Mouse (Mus musculus): ENCODE data around the gene Ripor2.

Ripor2 gene

GRCm38 (mm10) chr13:24710968-24711367 is 129.0 kb downstream of the Ripor2 start:
- no peak for DNase-seq (ENCODE audit: low read depth, low spot score)

DNA sequence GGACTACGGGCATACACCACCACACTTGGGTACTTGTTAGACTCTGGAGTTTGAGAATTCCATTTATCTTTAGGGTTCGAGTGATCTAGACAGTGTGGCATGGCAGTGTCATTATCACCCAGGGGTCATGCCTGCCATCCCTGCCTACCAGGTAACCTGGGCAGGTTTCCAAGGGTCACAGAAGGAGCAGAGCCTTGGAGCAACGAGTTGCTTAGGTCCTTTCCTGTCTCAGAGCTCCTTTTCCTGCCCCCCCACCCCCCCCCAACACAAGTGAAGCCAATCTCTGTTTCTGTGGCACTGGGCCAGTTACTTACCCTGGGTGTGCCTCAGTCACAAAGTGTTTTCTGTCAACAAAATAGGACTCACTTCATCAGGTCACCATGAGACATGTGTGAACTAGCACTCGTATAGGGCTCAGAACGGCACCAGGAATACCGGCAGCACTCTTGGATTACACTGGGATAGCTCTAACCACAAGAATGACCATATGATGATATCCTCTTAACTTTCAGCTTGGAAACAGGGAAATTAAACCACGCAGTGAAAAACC is 130.7 kb downstream of the Ripor2 start:
- DNase-seq (ENCODE audit: low read depth, low spot score) = no peak

DNA sequence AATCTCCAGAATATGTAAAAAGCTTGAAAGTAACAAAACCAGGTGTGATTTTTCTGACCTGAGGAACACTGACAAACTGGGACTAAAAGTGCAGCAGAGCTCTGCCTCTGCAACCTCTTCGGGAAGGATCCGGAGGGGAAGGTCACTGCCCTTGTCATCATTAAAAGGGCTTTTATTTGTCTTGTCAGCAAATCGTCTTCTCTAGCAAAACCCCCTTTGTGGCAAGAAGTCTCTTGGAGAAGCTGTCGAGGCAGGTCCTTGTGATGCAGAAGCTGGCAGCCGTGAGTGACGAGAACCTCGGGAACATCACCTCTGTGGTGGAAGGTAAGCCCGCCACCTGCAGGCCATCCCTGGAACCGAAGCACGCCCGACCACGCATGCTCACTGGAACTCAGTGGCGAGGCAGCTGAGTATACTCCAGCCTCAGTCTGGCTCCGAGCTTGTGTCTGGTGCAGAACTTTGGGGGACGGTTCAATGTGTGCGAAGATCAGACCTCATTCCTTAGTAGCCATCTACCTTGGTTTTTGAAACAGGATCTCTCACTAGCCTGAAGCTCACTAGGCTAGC is 131.5 kb downstream of the Ripor2 start:
- peak; percentile 87 for DNase-seq (ENCODE audit: low read depth, low spot score)

- no peak for DNase-seq (ENCODE audit: low read depth, low spot score)
Observed at GRCm38 (mm10) chr13:24714360-24714885, 132.4 kb downstream of the Ripor2 start.

GRCm38 (mm10) chr13:24715601-24716000 is 133.6 kb downstream of the Ripor2 start:
- peak; percentile 59 for DNase-seq (ENCODE audit: low read depth, low spot score)

DNA sequence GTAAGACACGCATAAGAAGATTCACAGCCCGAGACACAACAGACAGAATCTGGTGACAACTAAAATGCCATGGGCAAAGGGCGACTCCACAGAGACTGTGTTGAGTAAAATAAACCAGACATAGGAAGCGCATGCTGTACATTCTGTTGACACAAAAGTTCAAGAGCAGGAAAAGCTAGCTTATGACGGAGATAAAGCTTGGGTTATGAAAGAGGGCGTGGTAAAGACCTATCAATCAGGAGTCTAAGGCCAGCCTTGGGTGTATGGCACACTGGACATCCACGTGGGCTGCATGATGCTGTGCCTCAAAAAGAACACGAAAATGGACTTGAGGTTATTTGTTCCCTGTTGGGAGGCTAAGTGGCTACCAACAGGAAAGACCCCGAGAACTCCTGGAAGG is 134.5 kb downstream of the Ripor2 start:
- no peak for DNase-seq (ENCODE audit: low read depth, low spot score)

DNA sequence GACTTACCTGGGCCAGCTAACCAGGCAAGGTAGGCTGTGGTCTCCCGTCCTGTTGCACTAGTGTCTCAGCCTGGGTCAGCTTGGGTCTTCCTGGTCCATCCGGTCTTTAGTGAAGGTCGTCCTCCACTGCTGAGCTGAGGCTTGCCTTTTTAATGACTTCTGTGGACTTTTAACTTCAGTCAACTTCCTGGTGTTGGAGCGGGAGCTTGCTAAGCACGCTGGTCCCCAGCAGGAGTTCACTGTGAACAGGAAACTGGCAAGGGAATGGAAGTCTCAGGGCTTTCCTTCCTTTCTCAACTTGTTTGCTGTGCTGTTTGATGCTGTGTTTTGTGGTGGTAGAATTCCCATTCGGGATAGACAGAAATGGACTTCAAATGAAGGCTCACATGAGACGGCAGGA is 135.7 kb downstream of the Ripor2 start:
- no peak for DNase-seq (ENCODE audit: low read depth, low spot score)

- no peak for DNase-seq (ENCODE audit: low read depth, low spot score)
Observed at GRCm38 (mm10) chr13:24721502-24721901, 139.5 kb downstream of the Ripor2 start.

GRCm38 (mm10) chr13:24723699-24724394 is 141.9 kb downstream of the Ripor2 start:
- DNase-seq (ENCODE audit: low read depth, low spot score) = no peak

DNA sequence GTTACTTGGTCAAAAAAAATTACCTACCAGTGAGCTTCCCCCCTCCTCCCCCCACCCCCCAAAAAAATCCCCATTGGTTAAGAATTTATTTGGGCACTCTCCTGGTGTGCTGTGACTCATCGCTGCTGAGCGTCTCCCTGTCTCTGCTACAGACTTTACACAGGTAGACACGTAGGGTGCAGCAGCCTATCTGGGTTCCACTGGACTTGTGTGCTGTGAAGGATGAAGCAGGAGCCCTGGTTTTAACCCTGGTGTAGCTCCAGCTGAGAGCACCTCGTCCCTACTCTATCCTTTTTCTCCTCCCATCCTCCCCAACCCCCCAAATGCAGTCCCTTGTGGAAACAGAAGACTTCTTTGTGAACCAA is 142.4 kb downstream of the Ripor2 start:
- no peak for DNase-seq (ENCODE audit: low read depth, low spot score)

GRCm38 (mm10) chr13:24729128-24729527 is 147.1 kb downstream of the Ripor2 start:
- no peak for DNase-seq (ENCODE audit: low read depth, low spot score)

- DNase-seq (ENCODE audit: low read depth, low spot score) = no peak
Observed at GRCm38 (mm10) chr13:24734502-24734901, 152.5 kb downstream of the Ripor2 start.

DNA sequence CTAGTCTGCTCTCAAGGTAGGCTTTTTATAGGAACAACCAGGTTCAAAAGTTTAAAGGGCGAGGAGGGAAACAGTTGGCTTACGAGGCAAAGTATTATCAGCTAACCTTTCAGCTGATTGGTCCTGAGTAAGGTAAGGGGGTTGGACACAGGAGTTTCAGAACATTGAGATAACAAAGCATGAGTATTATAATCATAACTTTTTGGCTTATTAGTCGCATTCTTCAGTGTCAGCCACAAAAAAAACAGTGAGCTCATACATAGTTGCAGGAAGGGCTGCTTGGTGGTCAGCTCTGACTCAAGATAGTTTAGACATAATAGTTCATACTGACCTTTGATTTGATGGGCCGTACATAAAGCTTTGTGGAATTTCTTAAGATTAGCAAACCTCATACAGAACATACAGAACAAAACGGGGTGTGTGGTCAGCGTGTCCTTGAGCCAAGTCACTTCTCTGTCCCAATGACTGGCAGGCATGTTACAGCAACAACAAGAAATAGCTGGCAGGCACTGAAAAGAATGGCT is 153.7 kb downstream of the Ripor2 start:
- no peak for DNase-seq (ENCODE audit: low read depth, low spot score)

GRCm38 (mm10) chr13:24741028-24741427 is 159.0 kb downstream of the Ripor2 start, which contains the start of gene Armh2:
TSS of gene Armh2 (plus strand) at chr13:24741232.
- DNase-seq (ENCODE audit: low read depth, low spot score) = no peak

DNA sequence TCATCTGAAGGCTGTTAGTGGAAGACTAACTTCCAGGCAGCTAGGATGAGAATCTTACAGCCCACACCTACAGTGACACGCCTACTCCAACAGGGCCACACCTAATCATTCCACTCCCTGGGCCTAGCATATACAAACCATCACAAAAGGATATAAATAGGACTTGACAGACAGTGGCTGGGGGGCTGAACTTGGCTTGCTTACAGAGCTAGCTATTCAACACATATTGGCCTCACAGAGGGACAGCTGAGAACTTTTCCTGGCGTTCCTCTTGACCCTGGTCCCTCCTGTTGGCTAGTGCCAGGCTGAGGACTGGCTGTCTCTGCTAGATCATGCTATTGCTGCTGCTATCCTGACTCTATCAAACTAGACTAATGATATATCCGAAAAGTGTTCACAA is 165.8 kb downstream of the Ripor2 start:
- no peak for DNase-seq (ENCODE audit: low read depth, low spot score)

GRCm38 (mm10) chr13:24750807-24751206 is 168.8 kb downstream of the Ripor2 start:
- no peak for DNase-seq (ENCODE audit: low read depth, low spot score)

DNA sequence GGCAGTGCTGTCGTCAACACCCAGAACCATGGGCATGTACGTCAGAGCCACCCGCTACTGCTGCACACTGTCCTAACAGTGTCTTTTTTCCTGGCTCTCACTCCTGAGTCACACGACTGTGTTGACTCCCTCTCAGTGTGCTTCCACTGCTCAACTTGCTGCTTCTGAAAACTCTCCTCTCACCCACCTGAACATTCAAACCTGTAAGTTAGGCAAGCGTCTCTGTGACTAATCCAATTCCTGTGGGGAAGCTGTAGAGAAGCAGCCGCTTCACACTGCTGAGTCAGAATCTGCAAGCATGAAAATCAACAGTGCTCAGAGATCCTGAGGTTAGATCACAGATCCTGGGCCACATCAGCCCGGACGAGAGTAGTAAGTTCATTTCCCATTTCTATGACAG is 169.4 kb downstream of the Ripor2 start:
- DNase-seq (ENCODE audit: low read depth, low spot score) = no peak

DNA sequence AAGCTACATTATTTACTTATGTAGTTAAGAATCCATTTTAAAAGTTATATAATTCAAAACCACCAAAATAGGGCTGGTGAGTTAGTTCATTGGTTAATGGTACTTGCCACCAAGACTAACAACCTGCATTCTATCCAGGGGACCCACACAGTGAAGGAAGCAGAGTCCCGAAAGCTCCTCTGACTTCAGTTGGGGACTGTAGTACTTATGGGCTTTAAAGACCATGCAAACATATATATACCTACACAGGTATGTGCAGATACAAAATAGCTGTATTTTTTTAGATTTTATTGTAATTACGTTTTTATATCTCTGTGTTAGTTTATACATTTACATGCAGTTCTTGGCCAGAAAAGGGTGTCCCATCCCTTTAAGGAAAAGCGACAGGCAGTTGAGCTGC is 174.8 kb downstream of the Ripor2 start:
- no peak for DNase-seq (ENCODE audit: low read depth, low spot score)

GRCm38 (mm10) chr13:24757820-24758564 is 176.0 kb downstream of the Ripor2 start:
- no peak for DNase-seq (ENCODE audit: low read depth, low spot score)

DNA sequence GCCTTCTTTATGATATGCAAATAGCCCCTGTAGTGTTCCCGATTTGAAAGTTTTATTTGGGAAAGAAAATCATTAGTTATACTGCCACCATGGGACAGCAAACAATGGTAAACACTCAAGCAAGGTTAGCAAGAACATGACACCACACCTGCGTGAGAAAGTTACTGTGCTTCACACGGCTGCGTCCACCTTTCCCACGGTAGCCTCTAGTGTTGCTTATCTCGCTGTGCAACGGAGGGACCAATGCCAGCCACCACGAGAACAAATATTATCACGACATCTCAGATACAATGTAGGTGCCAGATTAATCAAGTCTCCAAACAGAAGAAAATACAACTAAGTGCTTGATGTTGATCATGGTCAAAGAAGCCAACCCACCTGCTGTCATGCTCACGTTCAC is 177.5 kb downstream of the Ripor2 start:
- DNase-seq (ENCODE audit: low read depth, low spot score) = no peak

GRCm38 (mm10) chr13:24760351-24760870 is 178.4 kb downstream of the Ripor2 start:
- no peak for DNase-seq (ENCODE audit: low read depth, low spot score)

DNA sequence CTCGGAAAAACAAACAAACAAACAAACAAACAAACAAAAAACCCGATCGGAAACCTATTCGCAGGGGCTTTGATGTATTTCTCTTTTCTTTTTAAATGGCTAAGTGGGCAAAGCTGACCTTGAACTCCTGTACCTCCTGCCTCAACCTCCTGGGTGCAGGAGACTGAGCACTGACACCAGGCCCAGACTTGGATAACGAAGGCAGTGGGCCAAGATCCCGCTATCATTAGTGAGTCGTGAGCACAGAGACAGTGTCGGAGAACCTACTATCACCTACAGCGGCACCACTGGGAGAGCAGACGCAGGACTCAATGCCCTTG is 179.1 kb downstream of the Ripor2 start:
- no peak for DNase-seq (ENCODE audit: low read depth, low spot score)

Measured in A20 (cell line).